Mouse (Mus musculus) frontal cortex, adult 2 months (tissue): ENCODE measurements around the gene Akr1c20. TPM values are rescaled to one million over a fixed set of nuclear protein-coding genes. Genes with fewer than 3 reads are reported as not detected.

ENCODE experiments used
- DNase-seq, 2 experiments: peaks; one replicate each; pipeline ENCODE4 v3.0.0; 2022; ENCODE audit warnings: low spot score in 1 of 2; ENCODE audit errors: extremely low spot score in 1 of 2
- polyA plus RNA-seq: library from polyadenylated mRNA; depleted of rRNA; stranded (reverse); fragments of >200 nt; gene quantifications from 2 replicates; pipeline ENCODE4 v1.2.3, GENCODE M21; 2012; rRNA removed

The Akr1c20 gene
- polyA plus RNA-seq, result not detected in 2 replicates

DNA sequence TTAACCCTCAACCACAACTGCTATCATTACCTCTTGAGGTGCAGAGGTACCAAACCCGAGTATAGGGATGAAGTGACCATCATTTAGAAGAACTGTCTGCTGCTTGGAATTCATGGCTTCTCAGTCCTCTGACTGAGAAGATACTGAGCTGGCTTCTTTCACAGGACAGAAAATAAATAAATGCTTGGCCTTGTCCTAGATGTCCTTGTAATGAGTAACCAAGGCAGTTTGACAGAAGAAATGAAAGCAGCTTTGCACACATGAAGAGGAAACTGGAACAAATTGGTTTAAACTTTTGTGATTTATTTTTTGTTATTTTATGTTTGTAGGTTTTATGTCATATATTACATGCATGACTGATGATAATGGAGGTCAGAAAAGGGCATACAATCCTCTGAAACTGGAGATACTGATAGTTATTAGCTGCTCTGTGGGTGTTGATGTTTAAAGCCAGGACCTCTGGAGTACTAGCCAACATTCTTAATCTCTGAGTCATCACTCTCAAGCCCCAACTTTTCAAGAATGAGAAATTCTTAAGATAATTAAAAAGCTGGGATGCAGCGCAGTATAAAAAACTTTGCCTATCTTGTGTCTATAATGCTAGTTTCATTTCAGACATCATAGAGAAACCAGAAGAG, at the start of gene Akr1c20:
Gene Akr1c20 (minus strand): TSS at position 145 of the 638 bp plus-strand sequence.
- no peak for DNase-seq

GRCm38 (mm10) chr13:4565996-4566395, 42.9 kb upstream of the Akr1c20 start:
- DNase-seq, result no peak

DNA sequence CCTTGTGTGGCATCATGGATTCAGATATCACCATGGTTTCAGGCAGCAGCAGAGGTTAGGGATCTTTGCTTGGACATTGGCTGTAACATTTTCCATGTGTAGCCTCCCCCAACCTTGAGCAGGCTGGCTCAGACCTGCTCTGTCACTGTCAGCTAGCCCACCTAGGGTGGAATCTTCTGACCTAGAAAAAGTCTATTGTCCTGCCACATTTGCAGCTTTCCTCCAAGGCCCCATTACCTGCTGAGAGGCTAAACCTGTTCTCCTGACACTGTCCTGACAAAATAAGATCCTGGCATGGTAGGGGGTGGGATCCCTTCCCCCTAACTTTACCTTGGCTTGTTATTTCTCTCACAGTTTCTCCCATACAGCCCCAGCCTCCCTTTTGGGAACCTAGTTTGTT, 37.4 kb upstream of the Akr1c20 start:
- DNase-seq, result no peak

GRCm38 (mm10) chr13:4559143-4559542, 36.0 kb upstream of the Akr1c20 start:
- no peak for DNase-seq

DNA sequence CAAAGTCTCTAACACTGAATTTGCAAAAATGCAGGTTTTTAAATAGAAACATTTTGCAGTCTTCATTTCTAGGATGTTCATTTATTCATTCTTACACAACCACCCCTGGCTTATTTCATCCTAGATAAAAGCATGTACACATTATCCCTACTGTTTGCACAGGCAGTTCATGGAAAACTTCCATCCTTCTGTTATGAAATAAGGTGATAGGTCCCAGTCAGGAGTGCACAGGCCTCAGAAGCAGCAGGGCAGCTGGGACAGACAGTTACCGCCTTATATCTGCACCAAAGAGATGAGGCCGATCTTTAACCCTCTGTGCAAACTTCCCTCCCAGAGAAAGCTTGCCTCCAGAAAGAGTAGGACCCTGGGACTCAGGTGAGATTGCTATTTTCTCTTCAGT, 8.3 kb downstream of the Akr1c20 start:
- DNase-seq, result no peak

DNA sequence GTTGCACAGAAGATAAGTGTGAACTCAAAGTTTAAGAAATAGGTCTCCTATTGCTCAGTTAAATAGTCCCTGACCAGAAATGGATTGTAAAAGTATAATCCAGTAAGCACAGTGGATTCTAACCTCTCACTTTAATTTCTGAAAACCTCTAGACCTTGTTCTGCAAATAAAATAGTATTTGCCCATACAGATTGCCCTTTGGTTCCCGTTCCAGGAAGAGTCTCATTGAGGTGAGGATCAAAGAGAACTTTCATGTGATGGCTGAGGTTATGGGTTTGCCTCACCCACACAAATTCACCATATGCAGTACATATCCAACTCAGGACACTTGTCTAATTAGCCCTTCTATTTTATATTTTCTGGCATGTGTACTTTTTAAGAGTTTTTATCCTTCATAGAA, 55.2 kb downstream of the Akr1c20 start:
- DNase-seq, result no peak

DNA sequence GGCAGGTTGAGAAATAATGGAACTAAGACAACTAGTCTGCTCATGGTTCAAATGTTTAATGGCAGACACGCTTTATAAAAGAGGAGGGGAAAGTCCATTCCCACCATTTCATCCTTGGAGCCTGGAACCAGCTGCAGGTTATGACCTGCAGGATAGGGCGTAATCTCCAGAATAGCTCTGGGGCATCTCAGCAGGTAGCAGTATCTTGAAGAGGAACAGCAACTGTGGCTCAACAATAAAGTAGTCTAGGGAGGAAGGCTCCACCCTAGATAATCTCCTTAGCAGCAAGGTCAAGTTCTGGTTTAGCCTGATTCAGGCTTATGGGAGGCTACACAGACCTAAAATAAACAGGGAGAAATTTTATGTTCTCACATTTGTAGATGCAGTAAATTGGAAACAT, 57.5 kb downstream of the Akr1c20 start:
- no peak for DNase-seq

Other genes with a start within 250 kb of the Akr1c20 start
- gene Akr1c12, start 243.9 kb downstream of the Akr1c20 start, polyA plus RNA-seq, result not detected in 2 replicates
- not detected in 2 replicates for gene Akr1c6, start 89.0 kb downstream of the Akr1c20 start, polyA plus RNA-seq
- gene Akr1c21, start 50.7 kb upstream of the Akr1c20 start, polyA plus RNA-seq, result not detected in 2 replicates
- gene Akr1e1, start 85.8 kb upstream of the Akr1c20 start, polyA plus RNA-seq, result 19.4 and 23.6 TPM in 2 replicates